Mouse (Mus musculus) ovary, adult 18-20 months (tissue): ENCODE measurements around the gene Prkra.

ENCODE experiments used
- DNase-seq: peaks from one replicate; pipeline ENCODE4 v3.0.0; 2022; ENCODE audit warnings: low spot score, mixed read lengths

Prkra gene

DNA sequence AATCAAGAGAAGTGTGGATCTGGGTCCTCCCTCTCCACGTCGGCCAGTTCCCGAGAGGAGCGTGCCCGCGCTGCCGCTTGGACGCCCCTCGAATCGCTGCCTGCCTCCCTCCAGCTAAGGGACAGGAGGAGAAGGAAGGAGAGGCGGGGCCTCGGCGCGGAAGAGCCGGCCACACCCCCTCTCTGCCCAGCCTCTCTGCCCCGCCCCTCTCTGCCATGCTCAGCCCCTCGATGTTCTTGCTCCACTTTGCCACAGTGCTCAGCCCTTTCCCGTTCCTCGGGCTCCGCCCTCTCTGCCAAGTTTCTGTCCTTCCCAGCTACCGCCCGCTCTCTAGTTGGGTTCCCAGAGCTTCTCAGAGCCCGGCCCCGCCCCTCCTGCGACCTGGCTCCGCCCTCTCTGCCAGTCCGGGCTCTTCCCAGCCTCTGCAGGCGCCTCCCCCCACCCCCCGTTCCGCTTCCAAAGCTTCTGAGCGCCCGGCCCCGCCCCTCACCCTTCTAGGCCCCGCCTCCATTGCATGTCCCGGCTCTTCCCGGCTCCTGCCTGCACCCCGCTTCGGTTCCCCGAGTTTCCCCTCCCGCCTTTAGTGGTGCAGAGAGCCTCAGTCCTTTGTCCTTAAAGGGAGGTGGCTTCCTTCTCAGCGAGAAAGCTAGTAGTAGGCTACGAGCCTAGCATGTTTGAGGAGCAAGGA, at the start of gene Prkra, which contains the start of gene Pjvk:
TSS of gene Prkra (minus strand) at position 133 of the 688 bp plus-strand sequence.
TSS of gene Pjvk (plus strand) at position 594 of the 688 bp plus-strand sequence.
- DNase-seq, result peak; percentile 99

DNA sequence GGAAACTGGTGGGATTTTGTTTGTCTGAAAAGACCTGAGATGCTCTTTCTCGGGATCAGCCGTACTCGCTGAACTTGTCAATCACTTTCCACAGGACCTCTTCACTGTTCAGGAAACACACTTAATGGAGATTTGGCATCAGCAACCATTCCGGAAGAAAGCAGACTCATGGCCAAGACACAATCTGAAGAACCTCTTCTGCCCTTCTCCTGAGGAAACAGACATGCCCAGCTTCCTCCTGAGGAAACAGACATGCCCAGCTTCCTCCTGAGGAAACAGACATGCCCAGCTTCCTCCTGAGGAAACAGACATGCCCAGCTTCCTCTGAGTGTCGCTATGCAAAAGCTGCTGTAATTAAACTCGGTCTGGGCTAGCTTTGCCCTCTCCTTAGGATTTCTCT, 47.5 kb upstream of the Prkra start:
- DNase-seq, result no peak

DNA sequence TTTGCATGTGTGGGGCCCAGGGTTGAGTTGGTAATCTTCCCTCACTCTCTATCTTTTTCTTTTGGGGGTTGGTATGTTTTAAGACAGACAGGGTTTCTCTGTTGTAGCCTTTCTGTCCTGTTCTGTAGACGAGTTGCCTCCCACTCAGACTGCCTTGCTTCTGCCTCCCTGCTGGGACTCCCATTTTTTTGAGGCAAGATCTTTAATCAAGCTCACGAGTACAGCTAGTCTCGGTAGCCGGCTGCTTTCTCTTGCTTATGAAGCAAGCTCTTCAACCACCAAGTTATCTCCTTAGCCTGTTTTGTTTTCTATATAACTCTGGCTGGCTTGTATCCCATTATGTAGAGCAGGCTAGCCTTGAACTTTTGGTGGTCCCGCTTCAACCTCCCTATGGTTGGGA, 46.0 kb upstream of the Prkra start:
- no peak for DNase-seq

DNA sequence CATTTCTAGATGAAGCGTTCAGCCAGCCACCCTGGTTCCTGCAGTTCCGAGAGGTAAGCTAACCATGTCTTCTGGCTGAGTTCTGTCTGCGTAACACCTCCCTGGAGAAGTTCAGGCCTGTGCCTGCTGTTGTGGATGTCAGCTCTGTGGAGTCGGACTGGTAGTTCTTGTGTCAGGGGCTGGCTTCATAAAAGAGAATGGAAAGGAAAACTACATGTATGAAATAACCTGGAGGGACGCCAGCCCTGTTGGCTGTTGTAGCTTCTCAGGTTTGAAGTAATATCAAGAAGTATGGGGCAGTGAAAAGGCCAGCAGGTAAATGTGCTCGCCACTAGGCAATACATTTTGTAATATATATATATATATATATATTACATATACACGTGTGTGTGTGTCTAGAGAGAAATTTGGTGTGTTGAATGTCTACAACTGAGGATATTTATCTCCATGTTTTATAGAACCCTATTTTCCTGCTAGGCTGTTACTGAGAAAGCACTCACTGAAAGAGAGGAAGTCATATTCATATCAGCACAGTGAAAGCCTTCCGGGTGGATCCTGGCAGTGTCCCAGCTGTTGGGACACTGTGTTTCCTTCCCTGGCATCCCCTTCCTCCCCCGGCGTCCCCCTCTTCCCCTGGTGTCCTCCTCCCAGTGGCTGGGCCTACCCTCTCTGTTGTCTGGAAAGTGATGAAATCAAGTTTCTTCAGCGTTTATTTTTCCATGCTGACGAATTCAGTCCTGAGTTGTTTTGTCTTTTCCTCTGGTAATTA, 42.8 kb upstream of the Prkra start:
- peak; percentile 21 for DNase-seq

DNA sequence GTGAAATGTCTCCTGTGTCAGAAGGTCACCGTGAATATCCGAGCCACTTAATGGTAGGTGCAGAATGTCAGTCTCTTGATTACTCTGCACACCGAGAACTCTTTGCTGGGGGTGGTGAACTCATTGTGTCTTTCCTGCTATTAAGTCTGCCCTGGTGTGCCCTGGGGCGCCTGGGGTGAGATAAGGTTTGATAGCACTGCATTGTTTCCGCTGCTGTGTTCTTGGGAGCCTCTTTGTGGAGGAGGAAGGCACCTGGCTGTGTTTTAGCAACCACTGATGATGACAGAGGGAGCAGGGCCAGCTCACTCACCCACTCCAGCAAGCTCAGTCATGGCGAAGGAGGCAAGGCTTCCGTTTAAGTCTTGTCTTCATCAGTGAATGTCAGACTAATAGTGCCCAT, 40.3 kb upstream of the Prkra start:
- no peak for DNase-seq

DNA sequence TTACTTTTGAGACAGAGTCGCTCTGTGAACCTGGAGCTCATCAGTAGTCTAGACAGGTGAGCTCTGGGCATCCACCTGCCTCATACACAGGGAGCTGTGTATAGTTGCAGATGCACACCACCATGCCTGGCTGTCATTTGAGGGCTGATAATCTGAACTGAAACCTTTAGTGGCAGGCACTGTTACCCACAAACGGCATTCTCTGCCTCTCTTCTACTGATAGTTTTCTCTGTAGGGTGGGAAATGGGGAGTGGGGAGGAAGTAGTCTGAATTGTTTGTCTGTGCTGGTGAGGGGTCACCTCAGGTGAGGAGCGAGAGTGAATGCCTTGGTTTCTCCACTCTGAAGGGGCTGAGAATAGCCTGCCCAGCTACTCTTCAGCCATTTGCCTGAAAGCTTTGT, 39.8 kb upstream of the Prkra start:
- no peak for DNase-seq

DNA sequence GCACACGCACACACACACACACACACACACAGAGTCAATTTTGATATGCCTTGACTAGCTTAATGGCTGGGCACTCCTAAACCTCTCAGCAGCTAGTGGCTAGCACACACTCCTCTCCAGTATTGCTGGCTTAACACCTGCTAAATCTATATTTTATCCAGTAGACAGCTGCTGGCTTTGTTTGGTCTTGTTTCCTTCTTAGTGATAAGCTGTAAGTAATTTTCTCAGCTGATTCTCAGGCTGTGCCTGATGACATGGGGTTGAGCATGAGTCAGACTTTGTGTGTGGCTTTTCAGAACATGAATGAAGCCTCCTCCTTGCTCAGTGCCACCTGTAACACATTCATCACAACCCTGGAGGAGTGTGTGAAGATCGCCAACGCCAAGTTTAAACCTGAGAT, 39.2 kb upstream of the Prkra start:
- no peak for DNase-seq

DNA sequence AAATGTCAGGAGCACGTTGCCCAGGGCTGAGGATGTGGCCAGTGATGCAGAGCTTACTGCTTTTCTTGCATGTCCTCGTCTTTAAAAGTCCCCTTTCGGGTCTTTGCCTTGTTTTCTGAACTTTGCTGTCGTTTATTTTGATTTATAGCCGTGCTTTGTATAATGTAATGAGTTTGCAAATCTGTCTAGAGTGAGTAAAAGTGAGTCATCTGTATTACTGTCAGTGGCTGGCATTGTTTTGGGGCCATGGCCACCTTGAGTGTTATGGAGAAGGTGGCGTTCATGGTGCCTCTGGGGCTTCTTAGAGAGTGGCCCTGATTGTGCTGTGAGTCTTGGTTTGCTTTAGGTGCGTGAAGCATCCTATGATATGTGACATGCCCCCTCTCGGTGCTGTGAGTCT, 34.5 kb upstream of the Prkra start:
- DNase-seq, result no peak

DNA sequence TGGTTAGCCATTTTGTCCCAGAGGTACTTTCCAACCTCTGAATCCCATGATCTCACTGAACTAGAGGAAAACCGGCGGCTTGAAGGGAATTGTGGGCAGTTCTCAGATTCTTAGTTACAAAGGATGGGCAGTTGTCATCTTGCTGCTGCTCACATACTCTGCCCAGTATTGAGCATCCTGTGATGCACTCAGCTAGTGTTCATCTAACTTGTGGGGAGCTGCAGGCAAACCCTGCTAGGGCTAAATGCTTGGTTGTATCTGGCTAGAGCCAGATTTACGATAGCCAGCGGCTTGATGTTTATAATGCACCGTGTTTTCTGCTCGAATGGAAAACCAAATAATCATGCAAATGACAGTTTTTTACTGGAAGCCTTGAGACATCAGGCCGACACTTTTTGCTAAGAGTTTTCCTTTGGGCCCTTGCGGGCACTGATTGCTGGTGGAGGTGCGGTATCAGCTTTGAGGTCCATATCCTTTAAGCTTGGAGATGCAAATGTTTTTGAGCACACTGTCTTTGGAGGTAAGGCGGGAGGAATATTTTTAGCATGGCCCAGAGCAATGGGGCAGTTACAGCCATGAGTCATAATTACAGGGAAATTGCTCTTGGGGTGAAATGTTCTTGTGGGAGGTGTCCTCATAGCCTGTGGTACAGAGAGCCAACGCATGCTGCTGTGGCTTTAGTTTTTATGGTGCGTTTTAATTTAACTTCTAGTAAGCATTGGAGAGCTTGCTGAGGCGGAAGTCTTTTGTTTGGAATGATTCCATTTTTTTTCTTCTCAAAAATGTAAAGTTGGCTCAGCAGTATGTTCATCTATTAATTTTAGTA, 28.8 kb upstream of the Prkra start:
- DNase-seq, result no peak

DNA sequence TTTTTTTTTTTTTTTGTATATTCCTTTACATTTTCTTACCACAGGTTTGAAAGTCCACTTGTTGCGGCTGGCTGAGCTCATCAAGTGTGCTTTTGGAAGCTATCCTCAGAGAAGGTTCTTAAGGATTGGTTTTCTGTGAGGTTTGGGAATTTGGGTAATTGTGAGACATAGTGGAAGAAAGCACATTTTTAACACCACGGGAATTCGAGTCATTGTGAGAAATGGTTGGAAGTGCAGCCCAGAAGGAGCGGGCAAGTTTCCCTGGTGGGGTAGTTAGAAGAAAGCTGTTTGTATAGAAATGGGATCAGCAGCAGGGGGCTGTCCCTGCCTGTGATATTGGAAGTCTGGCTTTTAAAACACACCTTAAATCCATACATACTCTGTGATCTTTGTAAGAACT, 28.1 kb upstream of the Prkra start:
- no peak for DNase-seq

DNA sequence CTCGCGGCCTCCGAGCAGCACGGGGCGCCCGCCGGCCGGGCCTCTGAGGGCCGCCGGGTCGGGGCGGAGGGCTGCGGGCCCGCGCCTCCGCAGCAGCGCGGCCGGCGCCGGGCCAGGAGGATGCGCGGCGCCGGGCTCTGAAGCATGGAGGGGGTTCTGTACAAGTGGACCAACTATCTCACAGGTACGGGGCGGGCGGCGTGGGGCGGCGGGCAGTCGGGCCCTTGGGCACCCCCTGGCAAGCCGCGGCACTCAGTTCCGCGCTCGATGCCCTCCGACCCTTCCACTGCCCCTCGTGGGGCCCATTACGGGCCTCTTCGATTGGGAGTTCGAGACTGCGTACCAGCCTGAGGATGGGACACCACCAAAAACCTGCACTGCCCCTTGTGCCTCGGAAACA, 27.6 kb upstream of the Prkra start:
- no peak for DNase-seq

DNA sequence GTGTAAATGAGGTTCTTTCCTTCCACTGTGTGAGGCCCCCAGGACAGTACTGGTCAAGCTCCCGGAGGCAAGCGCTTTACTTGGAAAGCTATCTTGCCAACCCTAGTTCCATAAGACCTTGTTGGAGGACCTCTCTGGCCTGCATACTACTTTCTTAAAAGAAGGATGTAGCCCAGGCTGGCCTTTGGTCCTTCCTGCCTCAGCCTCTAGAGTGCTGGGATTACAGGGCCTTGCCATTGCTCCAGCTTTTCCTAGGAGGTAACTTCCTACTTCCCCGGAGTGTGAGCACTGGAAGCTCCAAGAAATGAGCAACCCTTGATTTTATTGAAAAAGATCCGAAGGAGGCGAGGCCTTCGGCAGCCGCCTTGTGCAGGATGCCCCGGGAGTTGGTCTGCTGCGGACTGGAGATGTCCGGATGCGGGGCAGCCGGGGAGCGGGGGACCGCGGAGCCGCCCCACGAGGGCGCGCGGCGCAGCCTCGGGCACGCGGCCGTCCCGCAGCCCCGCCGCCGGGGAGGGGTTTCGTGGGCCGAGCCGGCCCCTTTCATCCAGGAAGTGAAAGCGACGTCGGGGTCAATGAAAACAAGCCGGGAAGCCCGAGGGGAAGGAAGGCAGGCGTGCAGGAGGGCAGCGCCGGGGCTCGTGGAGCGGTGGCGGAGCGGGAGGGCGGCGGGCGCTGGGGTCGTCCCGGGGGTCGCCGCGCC, 27.1 kb upstream of the Prkra start, which contains the start of gene Plekha3:
TSS of gene Plekha3 (plus strand) at position 557 of the 703 bp plus-strand sequence.
- peak; percentile 75 for DNase-seq

DNA sequence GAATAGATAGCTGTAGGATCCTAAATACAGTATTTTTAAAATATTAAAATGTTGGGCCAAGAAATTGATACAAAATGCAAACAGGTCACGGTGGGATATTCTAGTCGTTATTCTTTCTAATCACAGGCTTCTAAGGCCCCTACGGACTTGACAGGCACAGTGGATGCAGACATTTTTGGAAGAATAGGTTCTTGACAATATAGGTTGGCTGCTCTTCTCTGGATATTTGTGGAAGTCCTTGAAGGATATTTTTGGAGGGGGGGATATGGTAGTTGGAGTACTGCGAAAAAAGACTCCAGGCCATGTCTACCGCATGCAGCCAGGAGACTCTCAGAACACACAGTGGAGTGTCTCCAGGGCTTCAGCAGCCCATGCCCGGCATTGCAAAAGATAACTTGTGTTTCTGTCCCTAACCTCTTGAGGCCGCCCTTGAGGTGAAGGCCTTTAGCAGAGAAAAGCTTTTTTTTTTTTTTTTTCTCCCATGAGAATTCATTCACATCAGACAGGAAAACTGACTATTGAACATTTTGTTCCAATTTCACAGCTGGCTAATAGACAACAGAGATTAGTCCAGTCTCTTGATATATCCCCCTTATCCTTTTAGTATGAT, 25.8 kb upstream of the Prkra start:
- DNase-seq, result peak; percentile 57

DNA sequence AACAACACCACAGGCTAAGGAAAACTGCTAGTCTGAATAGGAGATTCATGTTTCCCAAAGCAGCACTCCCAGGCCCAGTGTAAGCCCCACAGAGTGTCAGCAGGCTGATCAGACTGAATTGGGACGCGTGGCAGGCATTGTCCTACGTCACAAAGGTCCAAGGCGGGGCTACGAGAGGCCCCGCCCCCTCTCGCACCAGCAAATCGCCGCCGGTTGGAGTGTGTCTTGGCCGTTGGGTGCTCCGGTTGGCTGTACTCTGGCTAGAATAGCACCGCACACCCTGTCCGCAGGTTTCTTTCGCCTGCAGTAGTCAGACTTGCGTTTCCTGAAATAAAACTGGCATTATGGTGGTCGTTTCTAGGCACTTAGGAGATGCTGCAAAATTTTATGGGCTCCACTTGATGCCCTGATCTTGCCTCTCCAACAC, 25.2 kb upstream of the Prkra start, which contains the start of gene Fkbp7:
TSS of gene Fkbp7 (minus strand) at position 151 of the 427 bp plus-strand sequence.
- DNase-seq, result peak; percentile 84

DNA sequence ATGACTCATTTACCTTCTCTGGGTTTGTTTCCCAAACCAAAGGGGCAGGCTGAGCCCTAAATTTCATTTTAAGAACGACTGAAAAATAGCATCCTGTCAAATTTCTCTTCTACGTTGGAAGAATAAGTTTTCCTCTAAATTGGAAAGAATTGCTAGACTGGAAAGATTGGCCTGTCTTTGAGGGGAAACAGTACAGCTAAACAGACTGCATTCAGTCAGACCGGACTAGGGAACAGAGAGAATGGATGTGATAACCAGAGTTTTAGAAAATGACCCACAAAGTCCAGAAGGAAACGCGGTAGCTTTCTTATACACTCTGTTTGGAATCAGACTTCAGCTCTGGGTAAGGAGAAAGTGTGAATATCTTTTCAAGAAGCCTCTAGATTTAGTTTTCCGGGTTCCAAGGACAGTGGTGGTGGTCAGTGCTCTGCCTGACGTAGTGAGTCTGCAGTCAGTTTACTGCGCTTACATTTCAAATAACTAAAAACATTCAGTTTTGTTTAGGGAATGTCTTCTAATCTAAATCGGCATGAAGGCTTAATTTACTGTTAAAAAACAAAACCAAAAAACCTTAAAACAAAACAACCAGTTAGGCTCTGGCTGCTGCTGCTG, 24.4 kb upstream of the Prkra start:
- no peak for DNase-seq

DNA sequence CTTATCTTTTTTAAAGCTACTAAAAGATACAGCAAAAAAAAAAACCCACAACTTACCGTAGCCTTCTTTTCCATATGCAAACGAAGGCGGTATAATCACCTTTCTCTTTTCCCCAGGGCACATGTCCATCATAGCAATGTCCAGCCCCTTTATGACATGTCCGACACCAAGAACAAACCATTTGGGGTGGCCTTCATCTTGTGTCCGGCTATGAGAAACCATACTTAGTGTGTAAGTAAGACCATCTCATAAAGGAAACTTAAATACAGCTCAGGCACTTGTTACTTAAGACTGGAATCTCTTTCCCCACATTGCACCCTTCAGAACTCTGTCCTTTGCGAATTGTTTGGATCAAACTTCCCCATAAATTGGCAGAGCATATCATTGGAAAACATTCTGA, 23.8 kb upstream of the Prkra start:
- no peak for DNase-seq

DNA sequence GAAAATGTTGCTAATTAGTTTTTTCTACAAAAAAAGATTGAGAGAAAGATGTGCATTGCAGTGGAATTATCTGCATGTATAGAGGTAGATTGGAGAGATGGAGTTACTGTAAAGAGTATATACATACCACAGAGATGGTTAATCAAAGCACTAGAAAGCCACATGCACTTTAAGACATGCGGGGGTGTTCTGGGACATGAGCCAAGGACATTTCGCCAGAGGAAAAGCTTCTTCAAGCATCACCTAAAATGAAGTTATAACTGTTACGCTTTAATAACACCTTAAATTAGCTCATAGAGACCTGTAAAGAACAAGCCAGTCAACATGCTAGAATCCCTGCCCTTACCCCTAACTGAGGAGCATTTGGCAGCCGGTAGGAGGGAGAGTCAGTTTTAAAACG, 19.4 kb upstream of the Prkra start:
- no peak for DNase-seq

DNA sequence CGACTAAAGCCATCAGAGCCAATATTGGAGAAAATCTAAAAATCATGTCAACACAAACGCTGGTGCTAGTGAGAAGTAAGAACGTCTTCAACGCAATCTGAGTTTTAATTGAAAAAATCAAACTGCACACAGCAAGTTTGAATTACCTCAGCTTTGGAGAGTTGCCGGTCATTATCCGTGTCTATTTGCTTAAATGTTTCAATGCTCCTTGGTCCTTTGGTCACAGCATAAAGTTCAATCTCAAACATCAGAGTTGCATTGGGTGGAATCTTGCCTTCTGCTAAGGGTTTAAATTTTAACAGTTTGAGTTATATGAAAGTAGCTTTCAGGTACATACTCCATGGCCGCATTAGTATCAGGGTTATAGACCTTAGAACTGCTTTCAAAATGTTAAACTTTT, 17.7 kb upstream of the Prkra start:
- no peak for DNase-seq

DNA sequence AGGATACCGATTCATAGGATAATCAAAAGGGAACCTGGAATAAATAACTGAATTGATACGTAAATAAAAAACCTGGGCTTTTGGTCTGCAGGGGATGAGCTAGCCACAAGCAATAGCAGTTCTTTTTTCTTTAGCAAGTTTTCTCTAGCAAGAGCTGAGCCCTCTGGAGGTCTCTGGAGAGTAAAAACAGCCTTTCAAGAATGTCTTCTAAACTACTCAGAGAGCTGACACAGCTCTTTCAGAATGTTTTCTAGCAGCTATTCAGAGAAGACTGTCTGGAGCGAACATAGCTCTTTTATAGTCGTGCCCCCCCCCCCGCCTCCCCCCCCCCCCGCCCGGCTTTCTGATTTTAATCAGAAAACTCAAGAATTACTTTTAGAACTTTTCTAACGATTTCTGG, 11.6 kb upstream of the Prkra start:
- DNase-seq, result no peak

DNA sequence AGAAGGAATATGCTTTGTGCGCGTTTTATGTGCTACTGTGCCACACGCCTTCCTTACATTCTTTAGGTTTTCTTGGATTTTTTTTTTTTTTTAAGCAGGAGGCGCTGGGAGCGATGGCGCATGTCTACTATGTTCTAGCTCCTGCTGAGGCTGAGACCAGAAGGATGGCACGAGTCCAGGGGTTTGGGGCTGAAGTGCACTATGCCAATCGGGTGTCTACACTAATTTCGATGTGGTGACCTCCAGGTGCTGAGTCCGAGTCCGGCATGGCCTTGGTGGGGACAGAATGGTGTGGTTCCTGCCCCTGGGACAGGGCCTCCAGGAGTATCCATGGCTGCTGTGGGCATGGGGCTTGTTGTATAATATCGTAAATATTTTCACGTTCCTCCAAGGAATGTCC, 10.7 kb upstream of the Prkra start:
- no peak for DNase-seq

DNA sequence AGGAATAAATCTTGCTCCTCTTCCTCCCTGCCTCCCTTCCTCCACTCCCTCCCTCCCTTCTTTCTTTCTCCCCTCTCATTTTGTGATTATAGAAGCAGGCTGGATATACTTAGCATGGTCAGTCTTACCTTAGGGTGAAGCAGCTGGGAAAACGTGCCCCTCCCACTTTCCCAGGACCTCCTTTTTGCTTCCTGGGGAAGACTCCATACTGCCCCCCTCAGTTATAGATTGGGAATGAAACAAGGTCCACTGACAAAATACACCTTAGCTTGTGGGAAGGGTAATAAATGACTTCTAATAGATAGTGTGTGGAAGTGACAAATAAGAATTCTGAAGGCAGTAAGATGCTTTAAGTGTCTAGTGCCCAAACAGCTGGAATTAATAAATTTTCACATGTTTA, 8.2 kb upstream of the Prkra start:
- DNase-seq, result no peak
